In the genomic region with DNA sequence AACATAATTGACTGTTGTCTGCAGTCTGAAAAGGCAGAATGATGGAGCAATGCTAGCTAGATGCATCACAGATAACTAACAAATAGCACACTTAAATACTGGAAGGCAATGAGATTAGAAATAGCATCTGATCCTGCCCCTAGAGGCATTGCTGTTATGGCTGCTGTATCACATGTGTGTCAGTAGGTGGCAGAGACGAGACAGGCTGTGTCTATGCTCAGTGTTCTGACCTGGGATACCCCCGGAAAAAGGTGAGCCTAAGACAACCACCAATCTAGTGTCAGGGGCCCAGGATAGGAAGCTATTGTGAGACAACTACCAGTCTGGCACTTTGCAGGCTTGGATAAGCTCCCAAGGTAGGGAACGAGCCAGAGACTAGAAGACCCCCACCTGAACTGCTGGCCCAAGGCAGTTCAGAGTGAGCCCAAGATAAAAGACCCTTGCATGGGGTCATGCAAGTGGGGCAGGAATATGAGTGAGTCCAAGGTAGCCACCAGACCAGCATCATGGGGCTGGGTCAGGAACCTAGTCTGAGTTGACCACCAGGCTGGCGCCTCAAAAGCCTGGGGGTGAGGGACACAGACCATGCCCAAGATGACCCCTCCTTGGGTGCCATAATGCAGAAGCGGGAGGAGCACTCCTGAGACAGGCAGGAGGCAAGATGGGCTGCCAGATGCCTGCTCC, we compare ENCODE assay signal across 8 mouse cellular contexts. TPM values are rescaled to one million over a fixed set of nuclear protein-coding genes. Genes with fewer than 3 reads are reported as not detected.
A peak's percentile ranks its signal among the peaks of the same experiment; 100 is the strongest.
DNase-seq lines count a peak whose midpoint lies in the region; ATAC-seq and TF ChIP-seq lines count a peak whose summit lies in the region.

No protein-coding gene starts in this region.

- ATAC-seq in limb, embryonic 11.5 days (ENCODE audit: insufficient number of reproducible peaks, low FRiP score, low TSS enrichment, low read depth) = no peak
- peak; percentile 63 for ATAC-seq in hindbrain, embryonic 13.5 days (ENCODE audit: low FRiP score)
- no peak for ATAC-seq in liver, postnatal 0 days

- H3K36me3 ChIP-seq in limb, embryonic 11.5 days (ENCODE audit: control insufficient read depth, insufficient read depth, low read length) = no peaks in the 10 kb centered on the region
- H3K36me3 ChIP-seq in limb, embryonic 10.5 days = no peaks in the 10 kb centered on the region
- H3K36me3 ChIP-seq in hindbrain, embryonic 13.5 days = no peaks in the 10 kb centered on the region
- no peaks in the 10 kb centered on the region for H3K36me3 ChIP-seq in liver, postnatal 0 days (replicated peaks; ENCODE audit: insufficient read depth, low read length)

- no peak overlapping the region for H3K4me3 ChIP-seq in cerebellum, adult 2 months (replicated peaks; ENCODE audit: insufficient read depth, low read depth, low read length)
- H3K4me3 ChIP-seq in limb, embryonic 11.5 days (ENCODE audit: low read depth, low read length) = no peak overlapping the region
- H3K4me3 ChIP-seq in limb, embryonic 10.5 days = no peak overlapping the region
- H3K4me3 ChIP-seq in hindbrain, embryonic 13.5 days = no peak overlapping the region
- no peak overlapping the region for H3K4me3 ChIP-seq in liver, postnatal 0 days (ENCODE audit: low read depth, low read length)

- no peak overlapping the region for H3K4me2 ChIP-seq in limb, embryonic 11.5 days (ENCODE audit: low read depth, severe bottlenecking)
- no peak overlapping the region for H3K4me2 ChIP-seq in hindbrain, embryonic 13.5 days
- H3K4me2 ChIP-seq in liver, postnatal 0 days (ENCODE audit: low read depth, low read length) = no peak overlapping the region

- no peak overlapping the region for H3K9ac ChIP-seq in limb, embryonic 11.5 days (ENCODE audit: low read length)
- no peak overlapping the region for H3K9ac ChIP-seq in hindbrain, embryonic 13.5 days
- H3K9ac ChIP-seq in liver, postnatal 0 days (replicated peaks) = no peak overlapping the region

- WGBS in cerebellum, adult 2 months = 56% methylated on average over 5 of the region's 5 CpGs
- 63% methylated on average over 5 of the region's 5 CpGs for WGBS in limb, embryonic 11.5 days
- WGBS in limb, embryonic 10.5 days = 69% methylated on average over 5 of the region's 5 CpGs
- 63% methylated on average over 5 of the region's 5 CpGs for WGBS in hindbrain, embryonic 13.5 days
- WGBS in liver, postnatal 0 days (ENCODE audit: insufficient replicate concordance) = 55% methylated on average over 5 of the region's 5 CpGs

- peak; percentile 56 for TF ChIP-seq CTCF in cerebellum, adult 2 months (IDR thresholded peaks at IDR 0.05; ENCODE audit: borderline replicate concordance, insufficient read depth, low read depth, low read length)
- peak; percentile 87 for TF ChIP-seq CTCF in liver, postnatal 0 days (IDR thresholded peaks at IDR 0.05; ENCODE audit: low read depth)

- H3K27ac ChIP-seq in cerebellum, adult 2 months (ENCODE audit: insufficient read depth, low read length) = no peak overlapping the region
- no peak overlapping the region for H3K27ac ChIP-seq in limb, embryonic 11.5 days (replicated peaks; ENCODE audit: low read depth, low read length)
- no peak overlapping the region for H3K27ac ChIP-seq in limb, embryonic 10.5 days
- H3K27ac ChIP-seq in hindbrain, embryonic 13.5 days = no peak overlapping the region
- no peak overlapping the region for H3K27ac ChIP-seq in liver, postnatal 0 days (ENCODE audit: low read depth)

- H3K27me3 ChIP-seq in cerebellum, adult 2 months (ENCODE audit: control insufficient read depth, insufficient read depth, low read length) = no peaks in the 10 kb centered on the region
- no peaks in the 10 kb centered on the region for H3K27me3 ChIP-seq in limb, embryonic 11.5 days (ENCODE audit: control insufficient read depth, insufficient read depth, low read length)
- 0 out of 2 replicates have a peak, but pooled peaks cover 1% of the 10 kb centered on the region for H3K27me3 ChIP-seq in limb, embryonic 10.5 days (ENCODE audit: low read depth, poor library complexity, severe bottlenecking)
- no peaks in the 10 kb centered on the region for H3K27me3 ChIP-seq in hindbrain, embryonic 13.5 days
- H3K27me3 ChIP-seq in liver, postnatal 0 days (ENCODE audit: insufficient read depth, low read length) = no peaks in the 10 kb centered on the region

- DNase-seq in cerebellum, adult 2 months = peak in 1 of 2 experiments; percentile 20
- no peak for DNase-seq in cerebellum, adult 9-11 months
- peak; percentile 37 for DNase-seq in limb, embryonic 11.5 days (ENCODE audit: low spot score)
- no peak for DNase-seq in limb, embryonic 10.5 days (ENCODE audit: low spot score)
- DNase-seq in adipocyte (ENCODE audit: low spot score) = peak; percentile 39
- peak; percentile 18 for DNase-seq in liver, postnatal 0 days
- peak; percentile 32 for DNase-seq in thymus, postnatal 14 days

- no peak for TF ChIP-seq POLR2A in cerebellum, adult 2 months (IDR thresholded peaks at IDR 0.05; ENCODE audit: borderline replicate concordance, insufficient read depth, low read length)

- 0 out of 2 replicates have a peak, but pooled peaks cover 3% of the 10 kb centered on the region for H3K4me1 ChIP-seq in cerebellum, adult 2 months (ENCODE audit: control insufficient read depth, insufficient read depth, low read length)
- H3K4me1 ChIP-seq in limb, embryonic 11.5 days (ENCODE audit: control insufficient read depth, insufficient read depth, low read length) = no peaks in the 10 kb centered on the region
- peaks cover 7% of the 10 kb centered on the region; the same call in 1 of the 2 replicates for H3K4me1 ChIP-seq in limb, embryonic 10.5 days
- H3K4me1 ChIP-seq in hindbrain, embryonic 13.5 days (replicated peaks) = 0 out of 2 replicates have a peak, but pooled peaks cover 7% of the 10 kb centered on the region
- H3K4me1 ChIP-seq in liver, postnatal 0 days (ENCODE audit: insufficient read depth) = 0 out of 2 replicates have a peak, but pooled peaks cover 2% of the 10 kb centered on the region

- no peak for TF ChIP-seq EP300 in liver, postnatal 0 days (IDR thresholded peaks at IDR 0.05; ENCODE audit: low read depth)

- no peaks in the 10 kb centered on the region for H3K9me3 ChIP-seq in limb, embryonic 11.5 days (ENCODE audit: control insufficient read depth, low read length)
- no peaks in the 10 kb centered on the region for H3K9me3 ChIP-seq in limb, embryonic 10.5 days (replicated peaks)
- no peaks in the 10 kb centered on the region for H3K9me3 ChIP-seq in hindbrain, embryonic 13.5 days
- no peaks in the 10 kb centered on the region for H3K9me3 ChIP-seq in liver, postnatal 0 days (ENCODE audit: low read length)

RNA-seq across cellular contexts. Expression of a gene that starts 41.8 kb away (rescaled TPM):
- polyA plus RNA-seq in cerebellum, adult 2 months (2012; rRNA removed) = 17.4 and 17.8 TPM in 2 replicates
- polyA plus RNA-seq in limb, embryonic 11.5 days (2014; fragmentation: Nextera tagmentation; extraction: Ambion mirVana) = 8.2 and 10.3 TPM in 2 replicates
- polyA plus RNA-seq in limb, embryonic 10.5 days (2016; fragmentation: Nextera tagmentation; extraction: Ambion mirVana) = 5.1 and 6.1 TPM in 2 replicates
- 21.6 and 21.7 TPM in 2 replicates for polyA plus RNA-seq in hindbrain, embryonic 13.5 days (2015; fragmentation: Nextera tagmentation; extraction: Ambion mirVana)
- 9.9 and 10.3 TPM in 2 replicates for polyA plus RNA-seq in liver, postnatal 0 days (2015; fragmentation: Nextera tagmentation; extraction: Ambion mirVana)

RNA-seq across cellular contexts. Expression of a gene that starts 55.9 kb away (rescaled TPM):
- polyA plus RNA-seq in cerebellum, adult 2 months (2012; rRNA removed) = 0.11 TPM in 1 of 2 replicates, not detected in the other
- 0.21 TPM in 1 of 2 replicates, not detected in the other for polyA plus RNA-seq in limb, embryonic 11.5 days (2014; fragmentation: Nextera tagmentation; extraction: Ambion mirVana)
- polyA plus RNA-seq in limb, embryonic 10.5 days (2016; fragmentation: Nextera tagmentation; extraction: Ambion mirVana) = 0.10 TPM in 1 of 2 replicates, not detected in the other
- not detected in 2 replicates for polyA plus RNA-seq in hindbrain, embryonic 13.5 days (2015; fragmentation: Nextera tagmentation; extraction: Ambion mirVana)
- 1.2 and 1.4 TPM in 2 replicates for polyA plus RNA-seq in liver, postnatal 0 days (2015; fragmentation: Nextera tagmentation; extraction: Ambion mirVana)

Comparison
In these comparisons a context has a peak if more than half of its experiments do, and no peak if none do; other contexts are left out.
1. DNase-seq: peak in limb, embryonic 11.5 days (single experiment), adipocyte (single experiment), liver, postnatal 0 days (single experiment) and thymus, postnatal 14 days (single experiment); none in cerebellum, adult 9-11 months (single experiment) and limb, embryonic 10.5 days (single experiment).